Mouse (Mus musculus) limb, embryonic 15.5 days (tissue): Measurements from ENCODE around the gene Tfpi. TPM values are rescaled to one million over a fixed set of nuclear protein-coding genes. Genes with fewer than 3 reads are reported as not detected.
A peak's percentile ranks its signal among the peaks of the same experiment; 100 is the strongest.

Experiments used
- ATAC-seq: fragments of 200-750 bp; cut with Nextera tagmentation; 2 replicates; pipeline ENCODE4 v1.8.0; 2017; ENCODE audit warnings: low read depth, moderate TSS enrichment; ENCODE audit not compliant: insufficient number of reproducible peaks, low FRiP score, low TSS enrichment
- H3K27ac ChIP-seq: fragments of 300-500 bp; sonication (generic); 2 replicates; pipeline ENCODE4 v1.5.1; 2015; ENCODE audit warnings: moderate library complexity, mild to moderate bottlenecking, inconsistent platforms
- H3K27me3 ChIP-seq: fragments of 300-500 bp; sonication (generic); 2 replicates; pipeline ENCODE4 v1.6.1; 2015; ENCODE audit warnings: inconsistent platforms
- H3K36me3 ChIP-seq: fragments of 300-500 bp; sonication (generic); 2 replicates; pipeline ENCODE4 v1.6.1; 2015; ENCODE audit warnings: inconsistent platforms
- H3K4me1 ChIP-seq: fragments of 300-500 bp; sonication (generic); 2 replicates; pipeline ENCODE4 v1.6.1; 2015; ENCODE audit warnings: inconsistent platforms
- H3K4me2 ChIP-seq: fragments of 300-500 bp; sonication (generic); 2 replicates; pipeline ENCODE4 v1.6.1; 2015; ENCODE audit warnings: mild to moderate bottlenecking, inconsistent platforms
- H3K4me3 ChIP-seq: fragments of 300-500 bp; sonication (generic); 2 replicates; pipeline ENCODE4 v1.5.1; 2015; ENCODE audit warnings: mild to moderate bottlenecking, inconsistent platforms
- H3K9ac ChIP-seq: fragments of 300-500 bp; sonication (generic); 2 replicates; pipeline ENCODE4 v1.6.1; 2015; ENCODE audit warnings: inconsistent platforms
- H3K9me3 ChIP-seq: fragments of 300-500 bp; sonication (generic); 2 replicates; pipeline ENCODE4 v1.6.1; 2016; ENCODE audit warnings: inconsistent platforms
- WGBS: fragments of 180-500 bp; shearing (Covaris S2); methylation state at CpG from one replicate; pipeline ENCODE4 v1.1.7; 2015; 5-methylcytosine and 5-hydroxymethylcytosine counted together
- polyA plus RNA-seq: library from polyadenylated mRNA; unstranded; fragments of >200 nt; fragmentation: Nextera tagmentation; extraction: Ambion mirVana; gene quantifications from 2 replicates; pipeline ENCODE4 v1.2.1, GENCODE M21; 2015

The Tfpi gene
- polyA plus RNA-seq, 1 experiment from 2014 or later: 28.6 TPM

- Histone ChIP-seq H3K4me2 (no peak overlapping the region), H3K4me1 (no peaks in the 10 kb centered on the region), H3K27ac (no peak overlapping the region), H3K36me3 (no peaks in the 10 kb centered on the region), H3K27me3 (no peaks in the 10 kb centered on the region), H3K9ac (no peak overlapping the region), H3K9me3 (no peaks in the 10 kb centered on the region), H3K4me3 (no peak overlapping the region)
- ATAC-seq: no peak
- 68% methylated on average over 4 of the region's 4 CpGs for WGBS
These were observed 27.7 kb upstream of the Tfpi start for GRCm38 (mm10) chr2:84504285-84504684.

- Histone ChIP-seq H3K9ac (no peak overlapping the region), H3K4me1 (no peaks in the 10 kb centered on the region), H3K27ac (no peak overlapping the region), H3K36me3 (no peaks in the 10 kb centered on the region), H3K4me3 (no peak overlapping the region), H3K9me3 (no peaks in the 10 kb centered on the region), H3K27me3 (no peaks in the 10 kb centered on the region), H3K4me2 (no peak overlapping the region)
- 73% methylated on average over 3 of the region's 3 CpGs for WGBS
- ATAC-seq: no peak
These were observed 22.3 kb upstream of the Tfpi start for GRCm38 (mm10) chr2:84498921-84499320.

- no peaks in the 10 kb centered on the region for H3K27me3 ChIP-seq
- no peaks in the 10 kb centered on the region for H3K9me3 ChIP-seq
- H3K4me1 ChIP-seq: no peaks in the 10 kb centered on the region
- no peak overlapping the region for H3K4me2 ChIP-seq
- no peak overlapping the region for H3K9ac ChIP-seq
- no peak overlapping the region for H3K27ac ChIP-seq
- no peak for ATAC-seq
- WGBS: 83% methylated on average over 3 of the region's 3 CpGs
- H3K4me3 ChIP-seq: no peak overlapping the region
- no peaks in the 10 kb centered on the region for H3K36me3 ChIP-seq
These were observed 18.5 kb upstream of the Tfpi start for GRCm38 (mm10) chr2:84495108-84495507.

GRCm38 (mm10) chr2:84493626-84494025 lies 17.1 kb upstream of the Tfpi start:
- Histone ChIP-seq H3K9me3 (no peaks in the 10 kb centered on the region), H3K4me2 (no peak overlapping the region), H3K27ac (no peak overlapping the region), H3K27me3 (no peaks in the 10 kb centered on the region), H3K4me3 (no peak overlapping the region), H3K9ac (no peak overlapping the region), H3K4me1 (no peaks in the 10 kb centered on the region), H3K36me3 (no peaks in the 10 kb centered on the region)
- ATAC-seq: no peak
- WGBS: 94% methylated on average over 2 of the region's 2 CpGs

- Histone ChIP-seq H3K4me2 (no peak overlapping the region), H3K9ac (no peak overlapping the region), H3K27ac (no peak overlapping the region), H3K27me3 (no peaks in the 10 kb centered on the region), H3K9me3 (no peaks in the 10 kb centered on the region), H3K36me3 (no peaks in the 10 kb centered on the region), H3K4me3 (no peak overlapping the region), H3K4me1 (no peaks in the 10 kb centered on the region)
- no peak for ATAC-seq
- 67% methylated on average over 1 of the region's 1 CpGs for whole genome bisulfite sequencing
These were observed 15.1 kb upstream of the Tfpi start for GRCm38 (mm10) chr2:84491715-84492114.

GRCm38 (mm10) chr2:84487705-84488291 lies 11.2 kb upstream of the Tfpi start:
- WGBS: 50% methylated on average over 9 of the region's 9 CpGs
- no peak for ATAC-seq
- Histone ChIP-seq H3K4me1 (no peaks in the 10 kb centered on the region), H3K36me3 (no peaks in the 10 kb centered on the region), H3K4me2 (no peak overlapping the region), H3K9me3 (no peaks in the 10 kb centered on the region), H3K4me3 (no peak overlapping the region), H3K9ac (no peak overlapping the region), H3K27ac (no peak overlapping the region), H3K27me3 (no peaks in the 10 kb centered on the region)

GRCm38 (mm10) chr2:84481863-84482262 lies 5.3 kb upstream of the Tfpi start:
- H3K27me3 ChIP-seq: no peaks in the 10 kb centered on the region
- H3K27ac ChIP-seq: no peak overlapping the region
- peak overlapping the region; percentile 20 for H3K4me3 ChIP-seq
- H3K4me2 ChIP-seq: 0 out of 2 replicates have a peak overlapping the region, but pooled peaks have one; percentile 22
- no peaks in the 10 kb centered on the region for H3K4me1 ChIP-seq
- WGBS: 21% methylated on average over 7 of the region's 7 CpGs
- no peak for ATAC-seq
- no peaks in the 10 kb centered on the region for H3K36me3 ChIP-seq
- no peaks in the 10 kb centered on the region for H3K9me3 ChIP-seq
- no peak overlapping the region for H3K9ac ChIP-seq

GRCm38 (mm10) chr2:84479036-84479435 lies 2.5 kb upstream of the Tfpi start:
- no peaks in the 10 kb centered on the region for H3K9me3 ChIP-seq
- H3K4me3 ChIP-seq: no peak overlapping the region
- no peak overlapping the region for H3K9ac ChIP-seq
- no peaks in the 10 kb centered on the region for H3K27me3 ChIP-seq
- no peak overlapping the region for H3K4me2 ChIP-seq
- H3K4me1 ChIP-seq: 0 out of 2 replicates have a peak, but pooled peaks cover 3% of the 10 kb centered on the region
- no peaks in the 10 kb centered on the region for H3K36me3 ChIP-seq
- ATAC-seq: no peak
- 23% methylated on average over 3 of the region's 3 CpGs for WGBS
- H3K27ac ChIP-seq: no peak overlapping the region

GRCm38 (mm10) chr2:84477759-84478158 lies 1.2 kb upstream of the Tfpi start:
- Histone ChIP-seq H3K27me3 (no peaks in the 10 kb centered on the region), H3K4me3 (no peak overlapping the region), H3K9ac (no peak overlapping the region), H3K4me2 (no peak overlapping the region), H3K27ac (no peak overlapping the region), H3K36me3 (no peaks in the 10 kb centered on the region), H3K9me3 (no peaks in the 10 kb centered on the region), H3K4me1 (0 out of 2 replicates have a peak, but pooled peaks cover 3% of the 10 kb centered on the region)
- ATAC-seq: no peak
- WGBS: 83% methylated on average over 6 of the region's 6 CpGs

GRCm38 (mm10) chr2:84476131-84476530 lies 444 bp downstream of the Tfpi start:
- 44% methylated on average over 3 of the region's 3 CpGs for WGBS
- H3K9ac ChIP-seq: no peak overlapping the region
- H3K4me3 ChIP-seq: peak overlapping the region; percentile 27
- H3K27me3 ChIP-seq: no peaks in the 10 kb centered on the region
- H3K9me3 ChIP-seq: no peaks in the 10 kb centered on the region
- H3K4me1 ChIP-seq: 0 out of 2 replicates have a peak, but pooled peaks cover 3% of the 10 kb centered on the region
- no peak overlapping the region for H3K27ac ChIP-seq
- no peak for ATAC-seq
- H3K36me3 ChIP-seq: no peaks in the 10 kb centered on the region
- H3K4me2 ChIP-seq: peak overlapping the region; percentile 35

GRCm38 (mm10) chr2:84475601-84476000 lies 974 bp downstream of the Tfpi start:
- Histone ChIP-seq H3K4me2 (peak overlapping the region; percentile 35), H3K27ac (no peak overlapping the region), H3K4me3 (peak overlapping the region; percentile 27), H3K9me3 (no peaks in the 10 kb centered on the region), H3K9ac (no peak overlapping the region), H3K4me1 (0 out of 2 replicates have a peak, but pooled peaks cover 3% of the 10 kb centered on the region), H3K36me3 (no peaks in the 10 kb centered on the region), H3K27me3 (no peaks in the 10 kb centered on the region)
- ATAC-seq: no peak
- WGBS: 25% methylated on average over 1 of the region's 1 CpGs

GRCm38 (mm10) chr2:84474651-84475050 lies 1.9 kb downstream of the Tfpi start:
- Histone ChIP-seq H3K36me3 (no peaks in the 10 kb centered on the region), H3K9me3 (no peaks in the 10 kb centered on the region), H3K27ac (no peak overlapping the region), H3K9ac (no peak overlapping the region), H3K27me3 (no peaks in the 10 kb centered on the region), H3K4me3 (no peak overlapping the region), H3K4me1 (0 out of 2 replicates have a peak, but pooled peaks cover 3% of the 10 kb centered on the region), H3K4me2 (no peak overlapping the region)
- 15% methylated on average over 6 of the region's 6 CpGs for WGBS
- no peak for ATAC-seq
